Mouse (Mus musculus) limb, embryonic 10.5 days (tissue): ENCODE data around the gene Xdh. TPM values are rescaled to one million over a fixed set of nuclear protein-coding genes. Genes with fewer than 3 reads are reported as not detected.

Experiments used
- DNase-seq: peaks from one replicate; pipeline ENCODE4 v3.0.0-alpha.2; 2017; ENCODE audit warnings: low spot score
- H3K27ac ChIP-seq: fragments of 300-500 bp; sonication (generic); 2 replicates; pipeline ENCODE4 v1.5.1; 2016; ENCODE audit warnings: mild to moderate bottlenecking
- H3K27me3 ChIP-seq: fragments of 300-500 bp; sonication (generic); 2 replicates; pipeline ENCODE4 v1.6.1; 2016; ENCODE audit warnings: low read depth, mild to moderate bottlenecking; ENCODE audit not compliant: poor library complexity, severe bottlenecking
- H3K36me3 ChIP-seq: fragments of 300-500 bp; sonication (generic); 2 replicates; pipeline ENCODE4 v1.6.1; 2016; ENCODE audit warnings: mild to moderate bottlenecking, moderate library complexity
- H3K4me1 ChIP-seq: fragments of 300-500 bp; sonication (generic); 2 replicates; pipeline ENCODE4 v1.6.1; 2016
- H3K4me3 ChIP-seq: fragments of 300-500 bp; sonication (generic); 2 replicates; pipeline ENCODE4 v1.5.1; 2016; ENCODE audit warnings: mild to moderate bottlenecking, moderate library complexity
- H3K9me3 ChIP-seq: fragments of 300-500 bp; sonication (generic); replicated peaks from 2 replicates; pipeline ENCODE4 v1.6.1; 2016; ENCODE audit warnings: mild to moderate bottlenecking
- WGBS: fragments of 180-500 bp; shearing (Covaris S2); methylation state at CpG from one replicate; pipeline ENCODE4 v1.1.7; 2016; 5-methylcytosine and 5-hydroxymethylcytosine counted together
- polyA plus RNA-seq: library from polyadenylated mRNA; unstranded; fragments of >200 nt; fragmentation: Nextera tagmentation; extraction: Ambion mirVana; gene quantifications from 2 replicates; pipeline ENCODE4 v1.2.1, GENCODE M21; 2016

The Xdh gene
- polyA plus RNA-seq, 1 experiment from 2014 or later, result 0.36 TPM

- Histone ChIP-seq H3K4me1 (no peaks in the 10 kb centered on the region), H3K4me3 (no peak overlapping the region), H3K9me3 (no peaks in the 10 kb centered on the region), H3K36me3 (no peaks in the 10 kb centered on the region), H3K27me3 (no peaks in the 10 kb centered on the region), H3K27ac (no peak overlapping the region)
- 87% methylated on average over 4 of the region's 4 CpGs for WGBS
- DNase-seq, result no peak
Measured at GRCm38 (mm10) chr17:73893822-73894221, 56.2 kb downstream of the Xdh start.

- Histone ChIP-seq H3K27ac (no peak overlapping the region), H3K9me3 (no peaks in the 10 kb centered on the region), H3K4me3 (no peak overlapping the region), H3K36me3 (no peaks in the 10 kb centered on the region), H3K27me3 (no peaks in the 10 kb centered on the region), H3K4me1 (no peaks in the 10 kb centered on the region)
- WGBS, result 89% methylated on average over 10 of the region's 10 CpGs
- DNase-seq, result no peak
Measured at GRCm38 (mm10) chr17:73893207-73893606, 56.8 kb downstream of the Xdh start.

- no peaks in the 10 kb centered on the region for H3K9me3 ChIP-seq
- H3K27me3 ChIP-seq, result no peaks in the 10 kb centered on the region
- H3K4me1 ChIP-seq, result no peaks in the 10 kb centered on the region
- no peak for DNase-seq
- no peak overlapping the region for H3K27ac ChIP-seq
- 91% methylated on average over 1 of the region's 1 CpGs for WGBS
- H3K4me3 ChIP-seq, result no peak overlapping the region
- H3K36me3 ChIP-seq, result no peaks in the 10 kb centered on the region
Measured at GRCm38 (mm10) chr17:73891590-73891989, 58.4 kb downstream of the Xdh start.

GRCm38 (mm10) chr17:73886071-73886785 lies 63.8 kb downstream of the Xdh start:
- no peak for DNase-seq
- H3K4me3 ChIP-seq, result no peak overlapping the region
- H3K27ac ChIP-seq, result no peak overlapping the region
- no peaks in the 10 kb centered on the region for H3K36me3 ChIP-seq
- WGBS, result 89% methylated on average over 25 of the region's 25 CpGs
- H3K27me3 ChIP-seq, result no peaks in the 10 kb centered on the region
- H3K9me3 ChIP-seq, result no peaks in the 10 kb centered on the region
- H3K4me1 ChIP-seq, result peaks cover 5% of the 10 kb centered on the region

GRCm38 (mm10) chr17:73883332-73883731 lies 66.7 kb downstream of the Xdh start:
- WGBS, result 86% methylated on average over 12 of the region's 12 CpGs
- H3K27me3 ChIP-seq, result no peaks in the 10 kb centered on the region
- DNase-seq, result no peak
- no peak overlapping the region for H3K4me3 ChIP-seq
- no peaks in the 10 kb centered on the region for H3K9me3 ChIP-seq
- H3K4me1 ChIP-seq, result peaks cover 5% of the 10 kb centered on the region
- H3K27ac ChIP-seq, result no peak overlapping the region
- H3K36me3 ChIP-seq, result no peaks in the 10 kb centered on the region

GRCm38 (mm10) chr17:73882194-73882593 lies 67.8 kb downstream of the Xdh start:
- Histone ChIP-seq H3K4me3 (no peak overlapping the region), H3K36me3 (no peaks in the 10 kb centered on the region), H3K27ac (no peak overlapping the region), H3K9me3 (no peaks in the 10 kb centered on the region), H3K27me3 (no peaks in the 10 kb centered on the region), H3K4me1 (peaks cover 5% of the 10 kb centered on the region)
- peak; percentile 82 for DNase-seq
- WGBS, result 13% methylated on average over 9 of the region's 9 CpGs

- Histone ChIP-seq H3K9me3 (no peaks in the 10 kb centered on the region), H3K27ac (no peak overlapping the region), H3K4me1 (peaks cover 5% of the 10 kb centered on the region), H3K36me3 (no peaks in the 10 kb centered on the region), H3K4me3 (no peak overlapping the region), H3K27me3 (no peaks in the 10 kb centered on the region)
- 68% methylated on average over 6 of the region's 6 CpGs for WGBS
- no peak for DNase-seq
Measured at GRCm38 (mm10) chr17:73881295-73881694, 68.7 kb downstream of the Xdh start.

- no peaks in the 10 kb centered on the region for H3K27me3 ChIP-seq
- DNase-seq, result no peak
- no peaks in the 10 kb centered on the region for H3K9me3 ChIP-seq
- H3K4me1 ChIP-seq, result no peaks in the 10 kb centered on the region
- H3K27ac ChIP-seq, result no peak overlapping the region
- no peak overlapping the region for H3K4me3 ChIP-seq
- WGBS, result 89% methylated on average over 6 of the region's 6 CpGs
- no peaks in the 10 kb centered on the region for H3K36me3 ChIP-seq
Measured at GRCm38 (mm10) chr17:73880286-73880685, 69.7 kb downstream of the Xdh start.

GRCm38 (mm10) chr17:73879262-73879916 lies 70.6 kb downstream of the Xdh start:
- WGBS, result 95% methylated on average over 10 of the region's 10 CpGs
- H3K27ac ChIP-seq, result no peak overlapping the region

GRCm38 (mm10) chr17:73875674-73876073 lies 74.3 kb downstream of the Xdh start:
- no peaks in the 10 kb centered on the region for H3K27me3 ChIP-seq
- no peaks in the 10 kb centered on the region for H3K36me3 ChIP-seq
- H3K9me3 ChIP-seq, result no peaks in the 10 kb centered on the region
- no peak for DNase-seq
- 94% methylated on average over 7 of the region's 7 CpGs for WGBS
- no peak overlapping the region for H3K4me3 ChIP-seq
- no peaks in the 10 kb centered on the region for H3K4me1 ChIP-seq
- no peak overlapping the region for H3K27ac ChIP-seq

More at GRCm38 (mm10) chr17:73879262-73879916, 70.6 kb downstream of the Xdh start:
- Histone ChIP-seq H3K4me1 (no peaks in the 10 kb centered on the region), H3K36me3 (no peaks in the 10 kb centered on the region), H3K4me3 (no peak overlapping the region), H3K27me3 (no peaks in the 10 kb centered on the region), H3K9me3 (no peaks in the 10 kb centered on the region)
- DNase-seq, result no peak

GRCm38 (mm10) chr17:73875268-73875667 lies 74.7 kb downstream of the Xdh start:
- no peak for DNase-seq
- 95% methylated on average over 4 of the region's 4 CpGs for WGBS
- H3K36me3 ChIP-seq, result no peaks in the 10 kb centered on the region
- H3K9me3 ChIP-seq, result no peaks in the 10 kb centered on the region
- H3K27ac ChIP-seq, result no peak overlapping the region
- H3K4me3 ChIP-seq, result no peak overlapping the region
- H3K27me3 ChIP-seq, result no peaks in the 10 kb centered on the region
- no peaks in the 10 kb centered on the region for H3K4me1 ChIP-seq

- Histone ChIP-seq H3K27me3 (no peaks in the 10 kb centered on the region), H3K4me1 (no peaks in the 10 kb centered on the region), H3K4me3 (no peak overlapping the region), H3K27ac (no peak overlapping the region), H3K9me3 (no peaks in the 10 kb centered on the region), H3K36me3 (no peaks in the 10 kb centered on the region)
- 92% methylated on average over 14 of the region's 14 CpGs for WGBS
- no peak for DNase-seq
Measured at GRCm38 (mm10) chr17:73870956-73871605, 78.9 kb downstream of the Xdh start.

GRCm38 (mm10) chr17:73869008-73869685 lies 80.8 kb downstream of the Xdh start:
- no peaks in the 10 kb centered on the region for H3K9me3 ChIP-seq
- 90% methylated on average over 9 of the region's 9 CpGs for WGBS
- H3K4me3 ChIP-seq, result no peak overlapping the region
- no peak for DNase-seq
- no peaks in the 10 kb centered on the region for H3K4me1 ChIP-seq
- H3K36me3 ChIP-seq, result no peaks in the 10 kb centered on the region
- H3K27ac ChIP-seq, result no peak overlapping the region
- H3K27me3 ChIP-seq, result no peaks in the 10 kb centered on the region
